In the genomic region with DNA sequence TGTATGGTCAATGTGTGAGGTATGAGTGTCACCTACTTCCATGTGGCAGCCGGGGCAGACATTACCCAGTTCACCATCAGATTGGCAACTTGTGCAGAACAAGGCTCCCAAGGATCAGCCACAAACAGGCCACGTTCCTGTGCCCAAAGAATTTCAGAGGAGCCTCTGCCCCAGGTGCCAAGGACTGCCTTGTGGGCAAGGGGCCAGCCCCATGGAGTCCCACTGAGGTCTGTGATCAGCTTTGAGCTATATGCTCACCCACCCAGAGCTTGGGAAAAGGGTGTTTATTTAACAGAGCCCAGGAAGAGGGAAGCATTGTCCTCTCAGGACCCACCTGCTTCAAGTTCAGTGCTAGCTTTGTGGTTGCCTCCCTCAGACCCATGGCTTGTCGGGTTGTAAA, we compare ENCODE assay signal across 12 mouse cellular contexts.
"Had no signal": no experiment of that assay in that cellular context is flagged by ENCODE, and none has a peak within 500 bp of the region (broad histone marks: within the 10 kb centered on the region; RNA-seq: fewer than 3 reads in every experiment).

No protein-coding gene starts in this region.

- DNase-seq: retina, postnatal 1 day; right cerebral cortex, adult 18-20 months; right cerebral cortex, postnatal 14 days; right cerebral cortex, postnatal 25 days; right cerebral cortex, postnatal 4 days; spleen, adult 18-20 months; thymus, adult 18-20 months; thymus, adult 2 months; thymus, postnatal 14 days; thymus, postnatal 25 days; thymus, postnatal 36 days; thymus, postnatal 4 days had no signal
